ENCODE assay signal across 20 mouse cellular contexts in genomic region chr5:21502936-21503610, GRCm38 (mm10). TPM values are rescaled to one million over a fixed set of nuclear protein-coding genes. Genes with fewer than 3 reads are reported as not detected.
DNase-seq lines count a peak whose midpoint lies in the region; ATAC-seq and TF ChIP-seq lines count a peak whose summit lies in the region.
"Had no signal": no experiment of that assay in that cellular context is flagged by ENCODE, and none has a peak within 500 bp of the region (broad histone marks: within the 10 kb centered on the region; RNA-seq: fewer than 3 reads in every experiment).

No protein-coding gene starts in this region.

- intact Hi-C loops in left cerebral cortex, adult 2 months (cut with DNase I): loop anchor here (5.0 kb wide), 1 partner anchor 69 kb away; no protein-coding TSS in a partner anchor

- 0 out of 2 replicates have a peak, but pooled peaks have one; percentile 58 for ATAC-seq in embryonic facial prominence, embryonic 13.5 days (ENCODE audit: insufficient number of reproducible peaks, insufficient read depth, low FRiP score, low TSS enrichment, low read depth)
- ATAC-seq: hindbrain, postnatal 0 days had no signal

- no peaks in the 10 kb centered on the region for H3K36me3 ChIP-seq in embryonic facial prominence, embryonic 13.5 days
- H3K36me3 ChIP-seq in embryonic facial prominence, embryonic 10.5 days (replicated peaks): no peaks in the 10 kb centered on the region
- H3K36me3 ChIP-seq: limb, embryonic 10.5 days had no signal

- H3K27ac ChIP-seq in embryonic facial prominence, embryonic 13.5 days: no peak overlapping the region
- no peak overlapping the region for H3K27ac ChIP-seq in embryonic facial prominence, embryonic 10.5 days (replicated peaks)
- H3K27ac ChIP-seq in left cerebral cortex, adult 2 months: no peak overlapping the region
- peak overlapping the region; percentile 51; the same call in 1 of the 2 replicates for H3K27ac ChIP-seq in layer of hippocampus, adult 2 months
- H3K27ac ChIP-seq: hindbrain, postnatal 0 days; limb, embryonic 10.5 days; macrophage had no signal

- H3K4me2 ChIP-seq in embryonic facial prominence, embryonic 13.5 days: no peak overlapping the region
- H3K4me2 ChIP-seq: liver, embryonic 11.5 days; midbrain, embryonic 11.5 days had no signal

- no peaks in the 10 kb centered on the region for H3K9me3 ChIP-seq in embryonic facial prominence, embryonic 13.5 days
- H3K9me3 ChIP-seq in embryonic facial prominence, embryonic 10.5 days: no peaks in the 10 kb centered on the region
- H3K9me3 ChIP-seq: limb, embryonic 10.5 days had no signal

- H3K27me3 ChIP-seq in embryonic facial prominence, embryonic 13.5 days: no peaks in the 10 kb centered on the region
- H3K27me3 ChIP-seq in embryonic facial prominence, embryonic 10.5 days (replicated peaks; ENCODE audit: low read depth, poor library complexity, severe bottlenecking): no peaks in the 10 kb centered on the region
- H3K27me3 ChIP-seq: CH12.LX had no signal

- DNase-seq in embryonic facial prominence, embryonic 10.5 days (ENCODE audit: low spot score): no peak
- DNase-seq in left cerebral cortex, adult 2 months (ENCODE audit: extremely low spot score in 1 of 2, low spot score in 2 of 2): peak; percentile 23 to 26
- no peak for DNase-seq in left cerebral cortex, adult 11 months (ENCODE audit: low spot score)
- peak; percentile 72 to 77 for DNase-seq in layer of hippocampus, adult 2 months (ENCODE audit: low spot score in 2 of 2)
- DNase-seq in telencephalon, adult 2 months (ENCODE audit: low read depth, low spot score): peak; percentile 72
- no peak for DNase-seq in yolk sac, embryonic 10.5 days (ENCODE audit: low spot score)
- DNase-seq in T-cell, adult 2 months (ENCODE audit: low spot score): no peak
- DNase-seq: adrenal gland, postnatal 10 days; cerebellum, adult 18-20 months; kidney, adult 11 months; lung, adult 2 months; thymus, adult 2 months had no signal

- no peak overlapping the region for H3K9ac ChIP-seq in embryonic facial prominence, embryonic 13.5 days

- TF ChIP-seq CTCF in left cerebral cortex, adult 2 months (IDR thresholded peaks at IDR 0.05): no peak
- TF ChIP-seq CTCF in layer of hippocampus, adult 2 months (conservative IDR thresholded peaks at IDR 0.05): no peak

- H3K4me1 ChIP-seq in embryonic facial prominence, embryonic 13.5 days: peaks cover 29% of the 10 kb centered on the region
- no peaks in the 10 kb centered on the region for H3K4me1 ChIP-seq in embryonic facial prominence, embryonic 10.5 days

- no peak overlapping the region for H3K4me3 ChIP-seq in embryonic facial prominence, embryonic 13.5 days
- H3K4me3 ChIP-seq in embryonic facial prominence, embryonic 10.5 days: no peak overlapping the region
- H3K4me3 ChIP-seq in left cerebral cortex, adult 2 months: no peak overlapping the region
- no peak overlapping the region for H3K4me3 ChIP-seq in layer of hippocampus, adult 2 months
- H3K4me3 ChIP-seq: limb, embryonic 10.5 days had no signal

- 55% methylated on average over 13 of the region's 13 CpGs for WGBS in embryonic facial prominence, embryonic 13.5 days
- 87% methylated on average over 13 of the region's 13 CpGs for WGBS in embryonic facial prominence, embryonic 10.5 days

RNA-seq across cellular contexts. Expression of gene Lrrc17, which starts 40.3 kb away (rescaled TPM):
- 115 and 129 TPM in 2 replicates for polyA plus RNA-seq in embryonic facial prominence, embryonic 13.5 days (2015; fragmentation: Nextera tagmentation; extraction: Ambion mirVana)
- polyA plus RNA-seq in embryonic facial prominence, embryonic 10.5 days (2016; fragmentation: Nextera tagmentation; extraction: Ambion mirVana): 12.9 and 15.9 TPM in 2 replicates
- under 1 TPM; 0.25 to 0.37 TPM for total RNA-seq in left cerebral cortex, adult 2 months (2021)
- total RNA-seq in layer of hippocampus, adult 2 months (2021): under 1 TPM; 0.23 to 0.47 TPM
- total RNA-seq: CH12.LX; hematopoietic stem cell, adult 5-6 weeks had no signal
- polyA plus RNA-seq: macrophage had no signal

Comparison
In these comparisons a context has a peak if more than half of its experiments do, and no peak if none do; other contexts are left out.
1. DNase-seq: peak in left cerebral cortex, adult 2 months (2 of 2), layer of hippocampus, adult 2 months (2 of 2) and telencephalon, adult 2 months (single experiment); none in embryonic facial prominence, embryonic 10.5 days (single experiment), left cerebral cortex, adult 11 months (single experiment), yolk sac, embryonic 10.5 days (single experiment) and T-cell, adult 2 months (single experiment).